Mouse (Mus musculus): ENCODE results near the gene Pstpip1. TPM values are rescaled to one million over a fixed set of nuclear protein-coding genes. Genes with fewer than 3 reads are reported as not detected.

The Pstpip1 gene
- total and polyA plus RNA-seq, 3 experiments: 8.1 to 32.0 (median 15.6) TPM

DNA sequence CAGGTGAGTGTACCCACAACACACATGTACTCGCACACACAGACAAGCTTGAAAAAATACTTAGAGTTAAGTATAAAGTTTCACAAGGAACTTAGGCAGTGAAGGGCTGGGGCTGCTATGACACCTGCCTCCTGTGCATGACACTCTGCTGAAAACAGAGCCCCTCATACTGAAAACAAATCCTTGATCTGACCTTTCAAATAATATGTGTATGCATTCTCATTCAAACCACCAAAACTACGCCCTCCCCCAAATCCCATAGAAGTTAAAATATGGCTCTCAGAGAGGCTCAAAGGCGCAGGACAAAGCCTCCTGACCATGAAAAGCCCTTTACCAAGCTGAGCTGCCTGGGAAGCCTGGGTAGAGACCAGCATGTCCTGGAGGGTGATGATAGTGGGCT lies 85.6 kb downstream of the Pstpip1 start:
- TF ChIP-seq CHD2 (IDR thresholded peaks at IDR 0.05; ENCODE audit: low read length) (no peak), EP300 (IDR thresholded peaks at IDR 0.05; ENCODE audit: low read length) (no peak), SIN3A (IDR thresholded peaks at IDR 0.05; ENCODE audit: low read length) (no peak)
- H3K4me2 ChIP-seq (ENCODE audit: insufficient read depth, low read depth, poor library complexity, severe bottlenecking): no peak overlapping the region
- dilution Hi-C loops (cut with MboI; ENCODE audit: extremely low pct_ligation_motif_present, extremely low pct_unique_long_range_greater_than_20kb, low sequenced_read_pairs): no loop called here
- H3K36me3 ChIP-seq (replicated peaks in 1 of 2; ENCODE audit: control insufficient read depth in 1 of 2, insufficient read depth in 1 of 2, low read length in 1 of 2): no peaks in the 10 kb centered on the region
- no peak overlapping the region for H3K27ac ChIP-seq (ENCODE audit: insufficient read depth, low read depth)
- H3K9ac ChIP-seq (ENCODE audit: insufficient read depth, low read depth): no peak overlapping the region
- in situ Hi-C loops (cut with MboI; ENCODE audit: low pct_ligation_motif_present, low pct_unique_long_range_greater_than_20kb, low sequenced_read_pairs): no loop called here
- H3K27me3 ChIP-seq (replicated peaks): no peaks in the 10 kb centered on the region
- DNase-seq (ENCODE audit: extremely low read depth): no peak
- H3K4me1 ChIP-seq (ENCODE audit: control insufficient read depth in 1 of 2, insufficient read depth in 2 of 2): peaks cover 0 to 11% of the 10 kb centered on the region in 2 experiments; a peak in 3 of 4 replicates
- H3K9me3 ChIP-seq (replicated peaks; ENCODE audit: low read length): peaks cover 1% of the 10 kb centered on the region
- no peak overlapping the region for H3K4me3 ChIP-seq (replicated peaks in 1 of 3; ENCODE audit: low read depth in 2 of 3, low read length in 2 of 3, poor library complexity in 1 of 3)
- H3K79me2 ChIP-seq (replicated peaks; ENCODE audit: control insufficient read depth, extremely low read depth, insufficient read depth, poor library complexity, severe bottlenecking): no peaks in the 10 kb centered on the region

DNA sequence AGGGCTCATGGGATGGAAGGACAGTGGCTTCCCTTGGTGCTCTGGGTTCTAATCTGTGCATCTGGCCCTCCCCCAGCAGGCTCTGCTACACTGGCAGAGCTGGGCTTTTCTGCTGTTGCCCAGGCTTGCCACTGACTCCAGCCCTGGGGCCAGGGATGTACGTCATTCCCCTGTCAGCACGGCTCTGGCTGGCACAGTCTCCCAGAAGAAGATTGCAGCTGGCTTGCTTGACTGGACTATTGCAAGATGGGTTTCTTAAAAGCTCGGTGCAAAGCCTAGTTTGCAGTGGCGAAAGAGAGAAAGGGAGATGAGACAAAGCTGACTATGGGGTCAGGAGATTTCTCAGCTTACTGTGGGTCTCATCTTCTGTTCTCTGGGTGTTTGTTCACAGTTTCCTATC lies 87.6 kb downstream of the Pstpip1 start:
- TF ChIP-seq BHLHE40 (IDR thresholded peaks at IDR 0.05; ENCODE audit: low read depth, low read length) (no peak), UBTF (IDR thresholded peaks at IDR 0.05; ENCODE audit: low read depth, low read length) (no peak), SMC3 (IDR thresholded peaks at IDR 0.05; ENCODE audit: low read depth, low read length) (no peak), MEF2A (IDR thresholded peaks at IDR 0.05; ENCODE audit: borderline replicate concordance, low read depth, low read length) (no peak), JUND (conservative IDR thresholded peaks at IDR 0.05; ENCODE audit: low read depth, low read length) (no peak), RAD21 (IDR thresholded peaks at IDR 0.05; ENCODE audit: low read depth, low read length) (no peak), GABPA (IDR thresholded peaks at IDR 0.05; ENCODE audit: insufficient replicate concordance, low read depth, low read length) (no peak), E2F4 (IDR thresholded peaks at IDR 0.05; ENCODE audit: insufficient replicate concordance, low read depth, low read length) (no peak), NRF1 (IDR thresholded peaks at IDR 0.05; ENCODE audit: low read depth, low read length) (no peak)
- no peaks in the 10 kb centered on the region for H3K36me3 ChIP-seq (replicated peaks in 1 of 2; ENCODE audit: control insufficient read depth in 1 of 2, insufficient read depth in 1 of 2, low read length in 1 of 2)
- H3K79me2 ChIP-seq (replicated peaks; ENCODE audit: control insufficient read depth, extremely low read depth, insufficient read depth, poor library complexity, severe bottlenecking): no peaks in the 10 kb centered on the region
- H3K4me2 ChIP-seq (ENCODE audit: insufficient read depth, low read depth, poor library complexity, severe bottlenecking): no peak overlapping the region
- H3K4me3 ChIP-seq (replicated peaks in 1 of 3; ENCODE audit: low read depth in 2 of 3, low read length in 2 of 3, poor library complexity in 1 of 3): no peak overlapping the region
- dilution Hi-C loops (cut with MboI; ENCODE audit: extremely low pct_ligation_motif_present, extremely low pct_unique_long_range_greater_than_20kb, low sequenced_read_pairs): no loop called here
- no peaks in the 10 kb centered on the region for H3K27me3 ChIP-seq (replicated peaks)
- no peak for DNase-seq (ENCODE audit: extremely low read depth)
- H3K9me3 ChIP-seq (replicated peaks; ENCODE audit: low read length): peaks cover 2% of the 10 kb centered on the region
- no peak overlapping the region for H3K9ac ChIP-seq (ENCODE audit: insufficient read depth, low read depth)
- H3K4me1 ChIP-seq (ENCODE audit: control insufficient read depth in 1 of 2, insufficient read depth in 2 of 2): peaks cover 3 to 23% of the 10 kb centered on the region in 2 experiments
- no peak overlapping the region for H3K27ac ChIP-seq (ENCODE audit: insufficient read depth, low read depth)
- in situ Hi-C loops (cut with MboI; ENCODE audit: low pct_ligation_motif_present, low pct_unique_long_range_greater_than_20kb, low sequenced_read_pairs): no loop called here

Other genes starting within 250 kb of the Pstpip1 start
- gene Scaper, start 151.8 kb upstream of the Pstpip1 start, total RNA-seq (2012; rRNA removed): 2.6 and 4.2 TPM in 2 replicates
- gene Scaper, start 151.8 kb upstream of the Pstpip1 start, total RNA-seq (2014; rRNA removed): 4.5 and 5.7 TPM in 2 replicates
- 5.2 and 5.4 TPM in 2 replicates for gene Scaper, start 151.8 kb upstream of the Pstpip1 start, polyA plus RNA-seq (2012; ENCODE audit: insufficient read length, low read depth)
- gene 4930563M21Rik, start 79.4 kb upstream of the Pstpip1 start, total RNA-seq (2012; rRNA removed): not detected in 2 replicates
- not detected in 2 replicates for gene 4930563M21Rik, start 79.4 kb upstream of the Pstpip1 start, total RNA-seq (2014; rRNA removed)
- gene 4930563M21Rik, start 79.4 kb upstream of the Pstpip1 start, polyA plus RNA-seq (2012; ENCODE audit: insufficient read length, low read depth): not detected in 2 replicates
- 16.8 and 18.5 TPM in 2 replicates for gene Rcn2, start 48.1 kb upstream of the Pstpip1 start, total RNA-seq (2012; rRNA removed)
- 56.6 and 66.4 TPM in 2 replicates for gene Rcn2, start 48.1 kb upstream of the Pstpip1 start, total RNA-seq (2014; rRNA removed)
- 28.6 and 30.8 TPM in 2 replicates for gene Rcn2, start 48.1 kb upstream of the Pstpip1 start, polyA plus RNA-seq (2012; ENCODE audit: insufficient read length, low read depth)
- 34.5 and 35.7 TPM in 2 replicates for gene Tspan3, start 75.5 kb downstream of the Pstpip1 start, total RNA-seq (2012; rRNA removed)
- gene Tspan3, start 75.5 kb downstream of the Pstpip1 start, total RNA-seq (2014; rRNA removed): 81.4 and 85.9 TPM in 2 replicates
- 60.4 and 62.0 TPM in 2 replicates for gene Tspan3, start 75.5 kb downstream of the Pstpip1 start, polyA plus RNA-seq (2012; ENCODE audit: insufficient read length, low read depth)